Comparison of ENCODE assay signal across 1 mouse cellular context in the genomic region with DNA sequence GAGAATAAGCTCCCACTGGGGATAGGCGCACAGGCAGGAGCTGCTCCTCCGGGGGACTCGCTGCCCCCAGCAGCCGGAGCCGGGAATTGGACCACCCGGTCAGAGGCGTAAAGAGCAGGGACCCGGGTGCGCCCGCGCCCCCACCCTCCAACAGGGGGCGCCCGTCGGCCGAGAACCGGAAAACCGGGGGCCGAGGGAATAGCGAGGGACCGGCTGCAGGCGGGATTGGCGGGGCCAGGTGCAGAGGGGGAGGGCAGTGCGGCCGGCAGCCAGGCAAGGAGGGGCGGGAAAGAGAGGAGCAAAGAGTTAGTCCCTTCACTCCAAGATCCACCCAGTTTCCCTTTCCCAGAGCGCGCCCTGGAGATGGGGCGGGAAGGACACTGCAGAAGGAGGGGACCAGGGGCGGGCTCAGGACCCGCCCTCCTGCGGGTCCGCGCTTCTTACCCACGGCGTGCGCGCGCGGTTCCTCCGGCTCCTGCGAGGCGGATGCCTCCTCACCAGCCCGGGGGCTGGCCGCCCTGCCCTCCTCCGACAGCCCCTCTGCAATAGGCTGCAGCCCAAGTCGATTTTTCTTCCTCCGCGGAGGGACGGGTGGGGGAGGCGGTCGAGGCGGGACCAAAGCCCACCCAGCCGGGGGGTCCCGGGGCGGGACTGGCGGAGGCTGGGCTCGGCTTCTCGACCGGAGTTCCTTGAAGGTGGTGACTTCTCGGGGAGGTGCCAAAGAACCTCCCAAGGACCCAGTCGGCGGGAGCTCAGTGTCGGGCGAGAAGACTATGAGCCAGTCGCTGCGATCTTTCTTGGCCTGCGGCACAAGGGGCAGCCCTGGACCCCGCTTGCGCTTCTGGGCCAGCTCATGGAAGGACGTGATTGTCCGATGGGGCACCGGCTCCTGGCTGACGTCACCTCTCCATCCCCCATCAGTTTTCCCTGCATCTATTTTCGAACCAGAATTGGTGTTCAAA.
A peak's percentile ranks its signal among the peaks of the same experiment; 100 is the strongest.
TF ChIP-seq lines count a peak whose summit lies in the region.

No protein-coding gene starts in this region.

TF ChIP-seq in myocyte, 11 proteins besides CTCF, POLR2A, EP300 and RAD21 (continued from another document):
- peak in 2 of 3 experiments; percentile 100 for TF ChIP-seq MYOD1 (IDR thresholded peaks at IDR 0.05; ENCODE audit: control insufficient read depth in 1 of 3, insufficient read length in 2 of 3, low read depth in 2 of 3)
- TF ChIP-seq TCF3 (IDR thresholded peaks at IDR 0.05; ENCODE audit: insufficient read length, low read depth) = peak; percentile 97
- TF ChIP-seq SRF (IDR thresholded peaks at IDR 0.05; ENCODE audit: control insufficient read depth, insufficient read length, low read depth) = peak; percentile 45
- no peak for TF ChIP-seq REST (IDR thresholded peaks at IDR 0.05; ENCODE audit: insufficient read depth, insufficient read length)
- TF ChIP-seq CEBPB (IDR thresholded peaks at IDR 0.05; ENCODE audit: insufficient read depth, poor library complexity, severe bottlenecking) = no peak
- TF ChIP-seq USF1 (IDR thresholded peaks at IDR 0.05; ENCODE audit: low read depth) = no peak
- TF ChIP-seq E2F4 (IDR thresholded peaks at IDR 0.05; ENCODE audit: insufficient read depth) = no peak
TF ChIP-seq in myocyte: peak in this region for 6.
